Mouse (Mus musculus) lung, postnatal 0 days (tissue): ENCODE results near the gene Egfem1.

Experiments
- CTCF ChIP-seq: IDR thresholded peaks from 2 replicates; pipeline ENCODE4 v1.5.1; 2016; ENCODE audit warnings: antibody characterized with exemption, mild to moderate bottlenecking
- EP300 ChIP-seq: IDR thresholded peaks from 2 replicates; pipeline ENCODE4 v1.6.1; 2016; ENCODE audit warnings: antibody characterized with exemption, mild to moderate bottlenecking, control low read depth

GRCm38 (mm10) chr3:29734251-29734650 lies 652.4 kb downstream of the Egfem1 start:
- TF ChIP-seq EP300: no peak
- no peak for TF ChIP-seq CTCF
